Mouse (Mus musculus): ENCODE measurements at regions not wholly inside any gene's neighbourhood (a gene's known extent, or its start where the extent isn't known, plus 50 kb on each side); places are given as distances from the start of the nearest gene placed in this dataset.
"Not testable (repeated sequence)": the region's sequence is repeated elsewhere in the genome, so short reads cannot be mapped to it uniquely, and the experiment has no call there.

DNA sequence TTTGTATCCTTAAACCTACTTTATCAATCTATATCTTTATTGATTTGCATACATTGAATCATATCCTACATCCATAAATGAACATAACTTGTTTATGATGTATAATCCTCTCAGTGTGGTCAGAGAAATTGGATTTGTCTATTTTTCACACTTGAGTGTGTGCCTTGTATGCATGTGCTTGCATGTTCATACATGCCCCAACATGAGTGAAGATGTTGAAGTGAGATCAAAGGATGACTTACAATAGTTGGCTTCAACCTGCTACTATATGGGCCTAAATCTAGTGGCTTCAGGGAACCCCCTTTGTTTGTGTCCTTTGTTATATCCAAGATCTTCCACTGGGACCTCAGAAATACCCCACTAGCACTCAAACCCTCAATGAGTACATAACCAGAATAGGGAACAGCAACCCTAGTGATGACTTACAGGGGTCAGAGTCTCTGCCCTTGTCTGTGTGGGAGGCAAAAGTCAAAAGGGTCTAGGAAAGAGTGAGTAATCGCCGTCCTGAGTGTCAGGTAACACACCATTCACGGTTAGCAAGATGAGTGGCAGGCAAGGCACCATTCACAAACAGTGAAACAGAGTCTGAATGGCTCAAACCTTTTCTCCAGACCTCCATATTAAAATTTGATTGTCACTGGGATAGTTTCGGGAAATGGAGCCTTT, 236.3 kb downstream of the Lpin1 start:
- DNase-seq (ENCODE audit: low spot score): no peak

GRCm38 (mm10) chr12:16370061-16370460, 240.7 kb downstream of the Lpin1 start:
- DNase-seq (ENCODE audit: low spot score): no peak

- no peak for DNase-seq (ENCODE audit: low spot score)
Measured at GRCm38 (mm10) chr12:16362341-16362740, 248.4 kb downstream of the Lpin1 start.

- no peak for DNase-seq (ENCODE audit: low spot score)
Measured at GRCm38 (mm10) chr12:16358831-16359230, 251.9 kb downstream of the Lpin1 start.

DNA sequence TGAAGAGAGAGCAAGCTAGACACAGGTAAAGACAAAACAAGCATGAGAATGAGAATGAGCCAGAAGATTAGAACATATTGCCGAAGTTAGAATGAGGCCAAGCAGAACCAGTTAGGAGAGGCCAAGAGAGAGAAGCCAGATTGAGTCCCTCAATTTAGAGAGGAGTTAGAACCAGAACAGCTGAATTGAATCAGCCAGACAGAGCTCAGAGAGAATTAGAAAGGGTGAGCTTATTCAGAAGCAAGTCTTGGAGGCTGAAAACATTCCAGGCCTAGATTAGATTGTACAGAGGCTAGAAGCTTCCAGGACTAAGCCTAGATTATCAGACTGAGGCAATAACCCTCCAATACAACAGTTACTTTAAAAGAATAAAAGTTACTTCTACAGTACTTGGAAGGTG, 256.1 kb downstream of the Lpin1 start:
- DNase-seq (ENCODE audit: low spot score): no peak

- no peak for DNase-seq (ENCODE audit: low spot score)
Measured at GRCm38 (mm10) chr12:16351751-16352150, 259.0 kb downstream of the Lpin1 start.

GRCm38 (mm10) chr12:16349310-16349709, 261.5 kb downstream of the Lpin1 start:
- no peak for DNase-seq (ENCODE audit: low spot score)

- no peak for DNase-seq (ENCODE audit: low spot score)
Measured at GRCm38 (mm10) chr12:16344021-16344420, 266.7 kb downstream of the Lpin1 start.

GRCm38 (mm10) chr12:16342030-16342429, 268.7 kb downstream of the Lpin1 start:
- DNase-seq (ENCODE audit: low spot score): not testable (repeated sequence)

GRCm38 (mm10) chr12:16331456-16331855, 279.3 kb downstream of the Lpin1 start:
- DNase-seq (ENCODE audit: low spot score): no peak

- DNase-seq (ENCODE audit: low spot score): no peak
Measured at GRCm38 (mm10) chr12:16329129-16329528, 281.6 kb downstream of the Lpin1 start.

- DNase-seq (ENCODE audit: low spot score): no peak
Measured at GRCm38 (mm10) chr12:16320536-16321402, 290.0 kb downstream of the Lpin1 start.

DNA sequence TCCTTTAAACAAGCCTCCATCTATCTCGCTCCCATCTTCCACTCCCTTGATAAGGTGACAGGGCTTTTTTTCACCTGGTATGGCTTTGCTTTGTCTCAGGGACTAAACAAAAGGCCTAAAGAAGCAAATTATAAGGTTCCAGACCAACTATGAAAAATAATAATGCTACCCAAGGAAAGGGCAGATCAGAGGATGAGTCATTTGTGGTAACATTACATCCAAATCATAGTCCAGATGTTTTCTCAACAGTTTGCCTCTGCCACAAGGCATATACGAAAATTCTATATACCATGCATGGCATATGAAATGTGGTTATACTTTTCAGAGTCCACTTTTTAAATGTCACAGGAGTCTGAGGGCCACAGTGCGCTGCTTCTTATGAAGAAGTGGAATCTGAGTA, 302.7 kb downstream of the Lpin1 start:
- no peak for DNase-seq (ENCODE audit: low spot score)

DNA sequence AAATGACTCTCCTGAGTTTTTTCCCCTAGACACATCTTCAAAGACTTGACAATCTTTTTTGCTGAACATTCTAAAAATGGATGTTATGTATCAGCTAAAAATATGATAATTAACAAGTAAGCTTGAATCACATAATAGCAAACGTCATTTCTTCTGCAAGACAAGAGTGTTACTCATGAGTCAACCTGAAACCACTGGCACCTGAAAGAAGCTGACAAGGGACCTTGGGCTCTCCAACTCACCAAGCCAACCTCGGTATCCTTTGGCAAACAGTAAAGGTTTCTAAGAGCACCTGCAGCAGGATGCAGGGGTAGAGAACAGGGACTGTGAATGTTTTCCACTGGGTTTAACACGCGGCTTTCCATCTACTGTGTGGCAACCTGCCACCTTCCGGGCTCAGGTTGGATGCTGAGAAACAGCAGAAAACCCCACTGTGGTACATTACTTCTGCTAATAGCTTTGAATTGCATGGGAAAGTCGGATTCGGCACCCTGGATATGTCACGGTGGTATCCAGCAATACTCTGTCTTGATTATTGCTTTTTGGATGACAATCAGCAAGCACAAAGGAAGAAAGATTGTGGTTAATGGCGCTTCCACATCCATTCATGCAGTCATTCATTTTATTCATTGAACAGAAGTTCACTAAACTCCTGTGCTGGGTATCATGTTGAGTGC, 305.9 kb downstream of the Lpin1 start:
- DNase-seq (ENCODE audit: low spot score): no peak

DNA sequence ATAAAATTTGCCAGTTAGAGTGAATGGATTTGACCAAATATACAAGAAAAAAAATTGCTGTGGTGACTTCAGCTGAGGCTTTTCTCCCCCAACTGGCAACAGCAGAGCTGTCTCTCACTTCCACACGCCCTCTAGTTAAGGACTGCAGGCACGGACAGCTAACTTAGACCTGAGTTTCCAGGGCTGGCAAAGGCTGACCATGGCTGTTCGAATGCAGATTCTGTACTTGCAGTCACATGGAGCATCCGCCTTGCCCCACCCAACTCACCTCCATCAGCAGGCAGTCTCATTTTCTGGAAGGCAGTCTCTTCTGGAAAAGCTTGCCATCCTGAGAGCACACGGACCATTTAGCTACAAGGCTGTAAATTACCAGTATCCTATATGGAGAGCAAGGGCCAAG, 325.7 kb downstream of the Lpin1 start:
- DNase-seq (ENCODE audit: low spot score): no peak

DNA sequence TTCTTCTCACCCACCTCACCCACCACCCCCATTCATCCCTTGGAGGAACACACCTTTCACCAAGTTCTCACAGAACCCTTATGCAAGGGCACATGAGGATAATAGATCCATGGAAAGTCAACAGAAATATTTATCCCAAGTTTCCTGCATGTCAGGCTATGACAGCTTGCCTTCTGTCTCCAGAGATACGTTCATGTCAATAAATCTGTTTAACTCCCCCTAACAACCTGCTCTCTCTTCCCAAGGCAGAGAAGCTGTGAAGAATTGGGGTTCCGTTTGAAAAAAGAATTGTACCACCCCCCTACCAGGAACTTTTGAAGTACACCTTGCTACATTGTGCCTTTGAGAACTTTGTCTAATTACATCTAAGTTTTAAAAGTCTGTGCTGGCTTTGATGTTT, 331.6 kb downstream of the Lpin1 start:
- DNase-seq (ENCODE audit: low spot score): no peak

DNA sequence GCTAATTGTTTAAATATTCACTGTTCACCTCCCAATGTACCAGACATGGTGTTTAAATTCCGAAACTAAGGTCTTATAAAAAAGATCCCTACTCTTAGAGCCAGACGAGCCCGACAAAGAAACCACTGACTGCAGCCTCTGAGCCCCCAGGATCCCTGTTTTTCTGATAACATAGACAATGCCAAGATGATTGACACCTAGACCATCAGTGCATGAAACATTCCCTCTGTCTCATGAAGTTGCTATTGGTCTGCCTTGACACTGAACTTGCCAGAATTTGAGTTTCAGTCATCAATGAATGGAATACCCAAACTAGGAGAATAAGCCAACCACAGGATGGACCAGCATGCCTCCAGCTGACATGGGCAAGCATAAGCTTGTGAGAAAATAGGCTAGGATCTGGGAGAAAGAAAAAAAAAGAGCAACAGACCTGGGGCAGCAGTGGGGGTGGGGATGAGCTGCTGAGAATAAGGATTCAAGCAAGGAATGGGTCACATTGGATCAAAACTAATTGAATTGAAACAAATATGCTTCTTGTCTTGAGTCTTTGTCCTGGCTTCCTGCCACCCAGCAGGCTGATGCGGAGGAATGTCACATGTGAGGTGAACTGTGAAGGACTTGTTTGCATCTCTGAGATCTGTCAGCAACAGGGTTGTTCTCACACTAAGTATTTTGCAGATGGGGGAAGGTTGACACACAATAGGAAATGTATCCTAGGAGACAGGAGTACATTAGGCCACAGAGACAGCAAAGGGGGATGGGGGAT, 333.0 kb downstream of the Lpin1 start:
- DNase-seq (ENCODE audit: low spot score): no peak

- DNase-seq (ENCODE audit: low spot score): no peak
Measured at GRCm38 (mm10) chr12:16277144-16277543, 333.6 kb downstream of the Lpin1 start.

GRCm38 (mm10) chr12:16276301-16276700, 334.5 kb downstream of the Lpin1 start:
- no peak for DNase-seq (ENCODE audit: low spot score)

- DNase-seq (ENCODE audit: low spot score): no peak
Measured at GRCm38 (mm10) chr12:16272441-16272840, 338.3 kb downstream of the Lpin1 start.

DNA sequence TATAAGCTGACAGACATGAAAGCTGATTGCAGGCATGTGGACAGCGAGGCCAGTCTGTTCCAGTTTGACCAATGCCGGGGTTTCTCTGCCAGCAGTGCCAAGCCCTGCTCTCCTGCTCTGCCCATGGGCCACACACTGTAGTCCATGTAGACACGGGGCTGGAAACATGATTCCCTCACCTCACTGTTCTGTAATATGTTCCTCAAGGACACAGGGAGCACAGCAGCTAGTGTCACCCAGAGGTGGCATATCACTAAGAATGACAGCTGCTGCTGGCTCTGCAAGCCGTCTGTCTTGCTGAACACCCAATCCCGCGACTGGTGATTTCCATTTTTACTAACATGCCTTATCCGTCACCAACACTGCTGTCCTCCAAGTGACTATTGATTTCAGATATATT, 339.9 kb downstream of the Lpin1 start:
- DNase-seq (ENCODE audit: low spot score): no peak

GRCm38 (mm10) chr12:16269706-16270105, 341.1 kb downstream of the Lpin1 start:
- DNase-seq (ENCODE audit: low spot score): no peak
